Mouse (Mus musculus) c-Kit-positive CD71-positive TER-119-negative erythroid progenitor cells, embryonic 14.5 days (primary cell): ENCODE measurements around the gene Oaz3.

Source experiments
- DNase-seq: peaks from one replicate; pipeline ENCODE4 v3.0.0-alpha.2; 2013; ENCODE audit warnings: low read depth

Oaz3 gene

GRCm38 (mm10) chr3:94387391-94387790 is 56.3 kb downstream of the Oaz3 start:
- DNase-seq: no peak

GRCm38 (mm10) chr3:94386671-94387070 is 57.0 kb downstream of the Oaz3 start:
- DNase-seq: no peak

- no peak for DNase-seq
These were observed 60.2 kb downstream of the Oaz3 start for GRCm38 (mm10) chr3:94383476-94383875.
